Mouse (Mus musculus): ENCODE measurements around the gene Arfgap3.
A peak's percentile ranks its signal among the peaks of the same experiment; 100 is the strongest.
"Not testable (repeated sequence)": the region's sequence is repeated elsewhere in the genome, so short reads cannot be mapped to it uniquely, and the experiment has no call there.

Gene Arfgap3

GRCm38 (mm10) chr15:83349954-83350711 is at the start of gene Arfgap3:
TSS of gene Arfgap3 (minus strand) at chr15:83350247.
- DNase-seq (ENCODE audit: low spot score): peak; percentile 85

GRCm38 (mm10) chr15:83392722-83393121 is 42.7 kb upstream of the Arfgap3 start:
- DNase-seq (ENCODE audit: low spot score): no peak

GRCm38 (mm10) chr15:83387911-83388310 is 37.9 kb upstream of the Arfgap3 start:
- DNase-seq (ENCODE audit: low spot score): no peak

DNA sequence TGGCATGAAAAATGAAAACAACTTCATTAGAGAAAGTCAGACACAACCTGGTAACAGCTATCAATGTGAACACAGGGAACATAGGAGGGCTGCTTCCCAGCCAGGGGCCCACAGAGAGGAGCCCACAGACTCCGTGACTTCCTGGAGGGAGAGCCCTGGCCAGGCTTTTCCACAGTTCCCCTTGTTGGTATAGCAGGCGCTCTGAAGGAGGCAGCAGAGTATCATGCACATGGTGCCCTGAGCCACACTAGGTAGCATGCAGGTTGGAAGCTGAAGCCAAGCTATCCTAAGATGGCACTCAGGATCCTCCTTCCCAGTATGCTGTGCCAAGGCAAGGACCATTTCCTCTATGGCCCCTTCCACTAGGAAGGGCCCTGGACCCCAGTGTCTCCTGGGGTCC is 33.6 kb upstream of the Arfgap3 start:
- no peak for DNase-seq (ENCODE audit: low spot score)

DNA sequence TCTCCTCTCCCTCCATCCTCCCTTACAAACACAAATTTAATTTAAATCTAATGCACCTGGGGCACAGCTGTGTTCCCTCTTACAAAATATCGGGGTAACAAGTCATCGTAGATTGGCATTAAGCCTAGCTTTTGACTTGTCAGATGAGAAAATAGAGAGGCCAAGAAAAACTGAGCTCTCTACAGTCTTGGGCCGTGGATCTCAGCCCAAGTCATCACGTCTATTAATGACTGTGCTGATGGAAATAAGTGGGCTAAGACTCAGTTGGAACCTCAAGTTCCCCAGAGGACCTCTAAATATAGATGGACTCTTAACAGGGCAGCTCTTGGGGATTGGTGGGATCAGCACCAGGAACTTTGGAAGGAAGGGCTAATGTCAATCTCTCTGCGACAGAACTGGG is 33.1 kb upstream of the Arfgap3 start:
- no peak for DNase-seq (ENCODE audit: low spot score)

GRCm38 (mm10) chr15:83382467-83382866 is 32.4 kb upstream of the Arfgap3 start:
- no peak for DNase-seq (ENCODE audit: low spot score)

GRCm38 (mm10) chr15:83377153-83377552 is 27.1 kb upstream of the Arfgap3 start:
- DNase-seq (ENCODE audit: low spot score): no peak

DNA sequence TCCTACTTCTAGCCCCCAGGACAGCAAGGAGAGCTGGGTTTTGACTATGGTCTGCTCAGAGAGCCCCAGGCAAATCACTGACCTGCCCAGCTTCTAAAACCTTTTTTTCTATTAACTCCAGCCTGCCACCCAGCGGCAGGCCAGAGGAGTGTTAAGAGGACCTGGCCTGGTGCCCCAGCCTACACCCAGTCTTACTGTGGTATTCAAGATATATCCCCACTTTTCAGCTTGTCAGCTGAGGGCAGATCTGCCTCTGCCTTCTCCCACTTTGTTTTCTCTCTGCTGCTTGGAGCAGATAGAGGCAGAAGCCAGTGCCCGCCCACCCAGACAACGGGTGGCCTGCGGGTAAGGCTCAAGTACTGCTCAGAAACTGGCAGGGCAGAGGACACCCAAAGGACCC is 25.1 kb upstream of the Arfgap3 start:
- no peak for DNase-seq (ENCODE audit: low spot score)

- DNase-seq (ENCODE audit: low spot score): no peak
These were observed 24.0 kb upstream of the Arfgap3 start for GRCm38 (mm10) chr15:83374076-83374475.

DNA sequence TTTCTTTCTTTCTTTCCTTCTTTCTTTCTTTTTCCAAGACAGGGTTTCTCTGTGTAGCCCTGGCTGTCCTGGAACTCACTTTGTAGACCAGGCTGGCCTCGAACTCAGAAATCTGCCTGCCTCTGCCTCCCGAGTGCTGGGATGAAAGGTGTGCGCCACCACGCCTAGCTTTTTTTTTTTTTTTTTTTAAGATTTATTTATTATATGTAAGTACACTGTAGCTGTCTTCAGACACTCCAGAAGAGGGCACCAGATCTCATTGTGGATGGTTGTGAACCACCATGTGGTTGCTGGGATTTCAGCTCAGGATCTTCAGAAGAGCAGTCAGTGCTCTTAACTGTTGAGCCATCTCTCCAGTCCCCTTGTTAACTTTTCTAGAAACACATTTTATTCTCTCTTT is 18.7 kb upstream of the Arfgap3 start:
- DNase-seq (ENCODE audit: low spot score): not testable (repeated sequence)

DNA sequence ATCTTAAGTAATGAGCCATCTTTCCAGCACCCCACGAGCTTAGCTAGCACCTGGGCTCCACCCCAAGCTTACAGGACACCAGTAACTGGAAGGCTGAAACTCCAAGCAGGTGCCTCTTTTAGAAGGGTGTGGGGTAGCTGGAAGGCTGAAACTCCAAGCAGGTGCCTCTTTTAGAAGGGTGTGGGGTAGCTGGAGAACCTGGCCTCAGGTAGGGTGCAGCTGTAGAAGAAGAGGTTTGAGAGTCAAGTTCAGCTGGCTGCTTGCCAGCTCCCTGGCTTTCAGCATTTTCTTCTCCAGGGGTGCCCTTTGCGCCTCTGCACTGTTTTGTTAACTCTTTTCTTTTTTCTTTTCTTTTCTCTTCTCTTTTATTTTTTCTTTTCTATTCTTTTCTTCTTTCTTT is 18.2 kb upstream of the Arfgap3 start:
- DNase-seq (ENCODE audit: low spot score): no peak

DNA sequence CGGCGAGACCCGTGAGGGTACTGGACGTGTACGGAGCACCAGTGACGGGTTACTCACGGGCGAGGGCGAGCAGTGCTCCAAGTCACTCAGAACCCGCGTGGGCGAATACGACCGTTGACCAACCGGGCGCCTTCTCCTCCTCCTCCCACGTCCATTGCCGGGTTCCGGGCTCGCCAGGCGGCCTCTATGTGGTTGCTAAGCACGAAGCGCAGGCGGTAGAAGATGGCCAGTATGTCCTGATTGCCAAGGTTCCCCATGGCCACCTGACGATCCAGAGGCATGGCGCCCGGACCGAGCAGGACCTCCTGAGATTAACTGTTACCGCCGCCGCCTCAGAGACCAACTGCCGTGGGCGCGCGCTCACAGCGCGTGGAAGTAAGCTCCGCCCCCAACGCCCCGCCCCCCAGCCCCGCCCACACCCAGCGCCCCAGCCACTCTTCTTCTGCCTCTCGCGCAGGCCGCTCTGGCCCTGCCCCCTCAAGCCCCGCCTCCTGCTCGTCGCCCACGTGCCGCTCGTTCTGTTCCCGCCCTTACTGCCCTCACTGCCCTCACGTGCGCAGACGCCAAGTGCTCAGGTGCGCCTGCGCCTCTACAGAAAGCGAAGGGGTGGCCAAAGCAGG is 17.0 kb upstream of the Arfgap3 start:
- DNase-seq (ENCODE audit: low spot score): peak; percentile 70

GRCm38 (mm10) chr15:83365697-83366096 is 15.7 kb upstream of the Arfgap3 start:
- DNase-seq (ENCODE audit: low spot score): no peak

- DNase-seq (ENCODE audit: low spot score): no peak
These were observed 14.1 kb upstream of the Arfgap3 start for GRCm38 (mm10) chr15:83364194-83364593.

DNA sequence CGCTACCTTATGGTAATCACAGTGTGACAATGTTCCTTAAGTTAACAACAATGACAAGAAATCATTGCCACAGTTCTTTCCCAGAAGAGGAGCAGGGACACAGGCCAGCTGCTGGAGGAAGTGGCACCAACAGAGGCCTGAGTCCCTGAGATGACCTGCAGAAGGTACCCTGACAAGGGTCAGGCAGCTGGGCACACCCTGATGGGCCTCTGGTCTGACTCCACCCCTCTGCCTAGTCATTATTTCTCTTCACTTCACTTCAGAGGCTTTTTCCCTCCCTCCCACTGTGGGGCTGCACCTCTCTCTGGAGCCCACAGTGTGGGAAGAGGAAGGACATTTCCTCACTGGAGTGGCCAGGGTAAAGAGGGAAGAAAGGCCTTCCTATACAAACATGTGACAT is 12.8 kb upstream of the Arfgap3 start:
- DNase-seq (ENCODE audit: low spot score): not testable (repeated sequence)

DNA sequence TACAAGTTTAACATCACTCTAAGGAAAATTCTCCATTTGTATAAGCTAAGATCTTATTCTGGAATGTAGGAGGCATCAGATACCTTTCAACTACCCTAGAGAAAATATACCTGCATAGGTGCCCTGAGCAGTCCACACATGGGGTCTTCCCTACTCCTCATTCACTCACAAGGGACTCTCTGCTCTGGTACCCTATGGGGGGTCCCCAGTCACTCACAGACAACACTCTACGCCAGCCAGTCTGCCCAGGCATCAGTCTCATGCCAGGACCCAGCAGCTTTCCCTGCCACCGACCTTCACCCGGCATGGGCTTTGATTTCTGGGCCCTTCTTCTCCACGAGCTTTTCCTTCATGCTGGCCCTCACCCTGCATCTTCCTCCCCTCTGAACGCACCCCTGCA is 10.9 kb upstream of the Arfgap3 start:
- not testable (repeated sequence) for DNase-seq (ENCODE audit: low spot score)

DNA sequence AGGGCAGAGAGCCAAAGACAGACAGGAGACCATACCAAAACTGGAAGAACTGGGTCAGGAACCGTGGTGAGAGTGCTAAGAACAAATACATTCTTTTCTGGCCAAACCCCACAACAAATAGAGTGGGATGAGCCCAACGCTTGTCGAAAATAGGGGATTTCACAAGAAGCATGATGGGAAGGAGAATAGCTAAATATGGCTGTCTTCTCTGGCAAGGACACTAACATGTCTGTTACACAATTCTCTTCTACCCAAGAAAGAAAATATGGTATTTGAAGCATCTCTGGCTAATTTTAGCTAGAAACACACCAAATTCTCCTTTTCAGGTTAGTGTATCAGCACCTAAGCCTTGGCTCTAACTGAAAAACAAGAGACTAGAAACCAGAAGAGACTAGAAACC is 10.1 kb upstream of the Arfgap3 start:
- DNase-seq (ENCODE audit: low spot score): no peak

GRCm38 (mm10) chr15:83358476-83358875 is 8.4 kb upstream of the Arfgap3 start:
- no peak for DNase-seq (ENCODE audit: low spot score)

DNA sequence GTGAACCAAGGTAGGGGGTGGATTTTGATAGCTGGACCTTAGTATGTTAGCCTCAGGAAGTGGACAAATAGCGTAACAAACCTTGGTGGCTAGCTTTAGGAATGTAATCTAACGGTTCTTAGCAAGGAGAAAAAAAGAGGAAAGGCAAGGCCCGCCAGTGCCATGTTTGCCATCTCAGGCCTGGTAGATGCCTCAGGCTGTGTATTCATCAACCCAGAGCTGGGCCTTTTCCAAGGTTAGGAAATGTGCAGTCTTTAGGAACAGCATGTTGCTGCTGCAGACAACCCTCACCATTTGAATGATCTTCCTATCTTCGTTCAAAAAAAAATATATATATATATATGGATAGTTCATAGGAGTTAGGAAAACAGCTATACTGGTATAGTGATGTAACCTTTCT is 1.5 kb upstream of the Arfgap3 start:
- DNase-seq (ENCODE audit: low spot score): no peak

DNA sequence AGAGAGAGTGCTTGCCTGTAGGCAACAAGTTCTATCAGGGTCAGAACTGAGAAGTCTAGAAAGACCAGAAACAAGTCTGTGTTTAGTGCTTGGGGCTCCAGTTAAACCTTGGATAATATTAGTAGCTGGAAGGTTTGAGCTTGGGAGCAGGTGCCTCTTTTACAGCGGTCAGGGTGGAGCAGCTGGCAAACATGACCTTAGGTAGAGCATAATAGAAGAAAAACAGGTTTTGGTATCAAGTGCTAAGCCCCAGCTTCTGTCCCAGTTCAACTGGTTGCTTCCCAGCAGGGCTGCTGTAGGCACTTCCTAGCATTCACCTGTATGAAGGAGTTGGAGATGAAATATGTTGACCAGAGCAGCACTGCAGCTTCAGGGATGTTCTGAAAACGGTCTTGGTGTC is 812 bp upstream of the Arfgap3 start:
- no peak for DNase-seq (ENCODE audit: low spot score)

DNA sequence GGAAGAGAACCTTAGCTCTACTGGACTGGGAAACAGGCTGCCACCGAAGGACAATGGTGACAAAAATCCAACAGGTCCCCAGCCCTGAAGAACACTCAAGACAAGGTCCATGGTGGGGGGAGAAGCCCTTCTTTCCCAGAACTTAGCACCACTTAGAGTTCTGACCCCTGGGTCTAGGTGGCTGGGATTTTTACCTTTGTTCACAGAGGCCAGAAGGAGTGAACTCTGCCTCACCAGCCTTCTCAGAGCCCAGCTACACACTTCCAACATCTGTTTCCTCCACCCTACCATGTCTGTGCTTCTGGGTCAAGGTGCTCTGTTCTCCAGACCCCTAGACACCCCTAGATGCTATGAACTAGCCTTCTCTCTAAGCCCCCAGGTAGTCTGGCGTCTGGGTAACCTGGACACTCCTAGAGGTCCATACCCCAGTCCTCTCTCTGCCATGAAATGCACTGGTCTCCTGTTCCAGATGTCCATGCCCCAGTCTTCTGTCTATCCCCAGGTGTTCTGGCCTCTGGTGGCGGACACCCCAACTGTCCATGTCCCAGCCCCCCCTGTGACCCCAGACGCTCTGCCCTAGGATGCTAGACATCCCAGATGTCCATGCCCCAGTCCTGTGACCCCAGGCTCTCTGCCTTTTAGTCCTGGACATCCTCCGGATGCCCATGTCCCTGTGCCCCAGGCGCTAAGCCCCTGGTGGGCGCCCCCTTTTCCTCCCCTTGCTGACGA is 658 bp downstream of the Arfgap3 start:
- no peak for DNase-seq (ENCODE audit: low spot score)

GRCm38 (mm10) chr15:83348747-83349146 is 1.3 kb downstream of the Arfgap3 start:
- DNase-seq (ENCODE audit: low spot score): no peak

GRCm38 (mm10) chr15:83345898-83346529 is 4.0 kb downstream of the Arfgap3 start:
- DNase-seq (ENCODE audit: low spot score): no peak
